Mouse (Mus musculus) monocyte, adult 2 months (primary cell): ENCODE measurements around the gene Mrpl32.

Source experiments
- DNase-seq, 2 experiments: peaks; one replicate each; pipeline ENCODE4 v3.0.0; 2022; ENCODE audit warnings: low spot score in 2 of 2, low read depth in 1 of 2

Mrpl32 gene

GRCm38 (mm10) chr13:14612926-14613529 is at the start of gene Mrpl32, which contains the start of gene Psma2:
Gene Mrpl32 (minus strand): TSS chr13:14613165.
Gene Psma2 (plus strand): TSS chr13:14613240.
- DNase-seq, result peak; percentile 92 to 99

DNA sequence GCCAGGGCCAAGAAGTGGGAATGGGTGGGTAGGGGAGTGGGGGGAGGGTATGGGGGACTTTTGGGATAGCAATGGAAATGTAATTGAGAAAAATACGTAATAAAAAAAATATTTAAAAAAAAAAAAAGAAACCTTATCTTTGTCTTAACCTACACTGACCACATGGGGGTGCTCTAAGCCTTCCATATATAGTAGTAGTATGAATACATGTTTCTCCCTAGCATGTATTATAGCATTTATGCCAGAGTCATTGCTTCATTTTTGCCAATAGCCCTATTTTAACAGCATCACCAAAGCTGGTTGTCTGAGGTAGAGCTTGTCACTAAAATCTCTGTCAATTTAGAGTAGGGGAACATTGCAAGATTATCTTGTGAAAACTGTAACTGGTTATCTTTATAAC is 36.3 kb upstream of the Mrpl32 start:
- no peak for DNase-seq

- no peak for DNase-seq
Observed at GRCm38 (mm10) chr13:14639998-14640397, 27.0 kb upstream of the Mrpl32 start.

GRCm38 (mm10) chr13:14629726-14630641 is 17.0 kb upstream of the Mrpl32 start, which contains the start of gene AW209491:
Gene AW209491 (plus strand): TSS chr13:14630154.
- DNase-seq, result peak; percentile 68 to 75

GRCm38 (mm10) chr13:14618724-14619123 is 5.8 kb upstream of the Mrpl32 start:
- DNase-seq, result peak; percentile 1 to 36

GRCm38 (mm10) chr13:14613553-14613952 is 588 bp upstream of the Mrpl32 start:
- no peak for DNase-seq

DNA sequence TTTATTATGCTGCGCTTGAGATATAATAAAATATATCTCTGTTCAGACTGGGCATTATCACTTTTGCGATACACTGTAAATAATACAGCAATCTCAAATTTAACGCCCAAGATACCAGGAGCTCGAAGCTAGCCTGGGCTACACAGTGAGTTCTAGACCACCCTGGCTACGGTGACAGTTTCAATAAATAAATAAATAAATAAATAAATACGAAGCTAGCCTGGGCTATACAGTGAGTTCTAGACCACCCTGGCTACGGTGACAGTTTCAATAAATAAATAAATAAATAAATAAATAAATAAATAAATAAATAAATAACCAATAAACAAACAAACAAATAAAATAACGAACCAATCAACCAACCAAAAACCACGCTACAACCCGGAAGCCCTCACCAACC is 502 bp downstream of the Mrpl32 start:
- no peak for DNase-seq

- no peak for DNase-seq
Observed at GRCm38 (mm10) chr13:14607616-14608015, 5.3 kb downstream of the Mrpl32 start.

DNA sequence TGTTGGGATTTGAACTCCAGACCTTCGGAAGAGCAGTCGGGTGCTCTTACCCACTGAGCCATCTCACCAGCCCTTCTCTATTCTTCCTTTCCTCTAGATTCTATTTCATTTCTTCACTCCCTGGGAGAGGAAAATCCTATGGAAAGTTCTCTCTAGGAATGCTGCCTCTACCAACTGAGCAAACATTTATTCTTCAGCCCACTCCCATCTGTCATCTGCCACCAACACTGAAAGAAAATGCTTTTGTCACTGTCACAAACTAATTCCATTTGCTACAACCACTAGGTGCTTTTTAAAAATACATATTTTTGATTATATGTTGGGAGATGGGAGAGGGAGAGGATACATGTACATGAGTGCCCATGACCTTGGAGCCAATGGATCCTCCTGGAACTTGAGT is 10.2 kb downstream of the Mrpl32 start:
- DNase-seq, result no peak

GRCm38 (mm10) chr13:14580392-14580791 is 32.6 kb downstream of the Mrpl32 start:
- no peak for DNase-seq

DNA sequence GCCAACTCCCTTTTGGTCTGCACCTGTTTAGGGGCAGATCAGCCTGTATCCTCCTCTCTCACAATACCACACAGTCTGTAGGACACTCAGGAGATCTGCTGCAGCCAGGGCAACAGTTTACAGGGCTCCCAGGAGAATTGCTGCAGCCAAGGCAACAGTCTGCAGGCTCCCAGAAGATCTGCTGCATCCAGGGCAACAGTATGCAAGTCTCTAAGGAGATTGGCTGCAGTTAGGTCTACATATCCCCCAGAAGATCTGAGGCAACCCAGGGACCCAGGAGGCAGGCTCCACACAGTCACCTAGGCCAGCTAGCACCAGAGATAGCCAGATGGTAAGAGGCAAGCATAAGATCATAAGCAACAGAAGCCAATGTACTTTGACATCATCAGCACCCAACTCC is 38.8 kb downstream of the Mrpl32 start:
- DNase-seq, result no peak

DNA sequence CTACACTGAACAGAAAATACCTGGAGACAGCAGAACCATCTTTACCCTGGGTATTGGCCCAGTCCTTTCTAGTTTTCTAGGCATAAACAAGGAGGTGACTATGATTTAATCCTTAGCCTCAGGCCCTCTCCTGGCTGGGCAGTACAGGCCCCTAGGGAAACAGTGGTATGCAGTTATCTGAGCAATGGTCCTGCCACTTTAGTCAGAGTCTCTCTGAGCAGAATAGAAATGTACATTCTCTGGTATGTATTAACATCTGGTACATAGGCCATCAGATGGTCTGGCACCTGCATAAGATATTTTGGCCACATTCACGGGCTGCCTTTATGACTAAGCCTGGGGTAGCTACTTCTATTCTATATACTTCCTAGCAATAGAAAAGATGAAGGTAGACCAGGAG is 51.6 kb downstream of the Mrpl32 start:
- no peak for DNase-seq
